Mouse (Mus musculus): ENCODE results near the gene Cfdp1.

DNA sequence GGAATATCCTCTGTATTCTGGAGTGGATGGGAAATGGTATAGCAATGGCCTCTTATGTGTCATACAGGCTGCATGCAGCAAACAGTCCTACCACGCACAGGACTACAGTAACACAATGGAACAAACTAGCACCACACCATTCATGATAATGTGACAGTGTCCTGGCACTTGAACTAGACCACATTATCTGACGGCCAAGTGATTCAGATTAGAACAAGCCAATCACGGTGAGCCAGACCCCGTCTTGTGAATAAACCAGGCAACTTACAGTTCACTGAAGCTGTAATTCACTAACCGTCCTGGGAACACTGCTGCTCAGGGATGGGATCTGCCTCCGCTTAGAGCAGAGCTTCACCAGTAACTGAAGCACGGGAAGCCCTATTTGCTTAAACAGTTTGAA lies 75.3 kb downstream of the Cfdp1 start:
- no peak for TF ChIP-seq ZNF384 (IDR thresholded peaks at IDR 0.05; ENCODE audit: low read depth, low read length)
- TF ChIP-seq CHD2 (IDR thresholded peaks at IDR 0.05; ENCODE audit: low read depth, low read length), result no peak
